Mouse (Mus musculus): ENCODE measurements around the gene Igdcc3. TPM values are rescaled to one million over a fixed set of nuclear protein-coding genes. Genes with fewer than 3 reads are reported as not detected.

Gene Igdcc3
- not detected for polyA plus RNA-seq (2012; fragmentation: generic; extraction: Trizol)

DNA sequence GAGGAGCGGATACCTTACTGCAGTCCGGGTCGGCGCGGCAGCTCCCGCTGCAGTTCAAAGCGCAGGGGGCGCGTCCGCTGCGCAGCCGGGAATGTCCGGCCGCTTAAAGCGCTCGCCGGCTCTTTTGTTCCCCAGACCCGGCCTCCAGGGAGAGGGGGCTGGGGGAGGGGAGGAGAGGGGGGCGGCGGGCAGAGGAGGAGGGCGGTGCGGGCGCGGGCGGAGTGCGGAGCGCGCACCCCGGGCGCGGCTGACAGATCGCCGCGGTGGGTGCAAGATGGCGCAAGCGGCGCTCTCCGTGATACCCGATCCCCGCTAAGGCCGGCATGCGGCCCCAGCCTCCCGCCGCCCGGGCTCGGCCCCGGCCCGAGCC, at the start of gene Igdcc3:
Igdcc3 (plus strand) TSS at position 254 of the 370 bp plus-strand sequence.

DNA sequence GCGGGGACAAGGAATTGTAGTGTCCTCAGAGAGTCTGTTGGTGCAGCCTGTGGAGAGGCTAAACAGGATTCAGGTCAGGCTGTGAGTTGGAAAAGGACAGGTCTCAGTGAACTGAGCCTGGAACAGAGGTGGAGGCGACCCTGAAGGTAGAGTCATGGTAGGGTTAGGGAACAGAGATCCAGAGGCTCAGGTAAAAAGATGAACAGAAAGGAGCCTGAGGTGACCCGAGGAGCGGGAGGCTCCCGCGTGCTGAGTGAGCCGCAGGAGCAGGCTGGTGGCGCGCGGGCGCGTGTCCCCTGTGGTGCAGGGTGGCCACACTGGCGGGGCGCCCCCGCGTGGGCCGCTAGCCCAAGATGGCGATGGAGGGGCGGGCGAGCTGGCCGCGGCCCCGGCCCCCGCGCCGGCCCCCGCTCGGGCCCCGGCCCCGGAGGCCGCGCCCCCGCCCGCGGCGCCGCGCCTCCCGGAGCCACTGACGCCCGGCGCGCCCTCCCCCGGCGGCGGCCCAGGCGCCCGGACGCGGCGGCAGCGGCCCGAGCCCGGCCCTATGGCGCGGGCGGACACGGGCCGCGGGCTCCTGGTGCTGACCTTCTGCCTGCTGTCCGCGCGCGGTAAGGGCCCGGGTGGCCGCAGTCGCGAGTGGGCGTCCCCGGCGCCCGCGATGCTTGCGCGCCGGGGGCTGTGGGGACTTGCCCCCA, 39.9 kb upstream of the Igdcc3 start, which contains the start of gene Igdcc4:
Igdcc4 (plus strand) TSS at position 496 of the 695 bp plus-strand sequence.

DNA sequence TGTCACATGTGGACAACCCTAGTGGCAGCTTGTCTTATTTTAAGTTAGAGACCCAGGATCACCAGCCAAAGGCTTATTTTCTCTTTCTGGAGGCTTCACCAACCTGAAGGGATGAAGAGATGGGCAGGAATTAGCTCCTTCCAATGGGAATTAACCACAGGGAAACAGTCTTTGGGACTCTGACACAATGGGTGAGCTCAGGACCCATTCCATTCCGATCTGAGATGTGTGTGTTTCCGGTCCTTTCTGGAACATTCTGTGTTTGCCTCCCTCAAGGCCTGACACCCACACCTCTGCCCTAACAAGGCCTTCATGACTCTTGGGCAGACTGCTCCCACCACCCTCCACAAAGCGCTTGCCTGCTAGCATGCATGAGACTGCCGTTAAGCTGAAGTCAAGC, 54.1 kb downstream of the Igdcc3 start, which contains the start of gene Parp16:
Parp16 (plus strand) TSS at position 301 of the 400 bp plus-strand sequence.

Other genes starting within 250 kb of the Igdcc3 start
- gene Slc24a1, start 189.6 kb upstream of the Igdcc3 start, polyA plus RNA-seq (2012; fragmentation: generic; extraction: Trizol), result under 1 TPM in 1 of 2 experiments, not detected in 1; 0.02 TPM
- gene Ints14, start 180.3 kb upstream of the Igdcc3 start, polyA plus RNA-seq (2012; fragmentation: generic; extraction: Trizol), result 10 to 100 TPM in 1 of 2 experiments, 1 to 10 TPM in 1; 3.6 to 17.3 TPM
- 10 to 100 TPM in 1 of 2 experiments, 1 to 10 TPM in 1; 5.0 to 22.9 TPM for gene Hacd3, start 119.5 kb upstream of the Igdcc3 start, polyA plus RNA-seq (2012; fragmentation: generic; extraction: Trizol)
- gene Dpp8, start 108.8 kb upstream of the Igdcc3 start, polyA plus RNA-seq (2012; fragmentation: generic; extraction: Trizol), result 10 to 100 TPM in 1 of 2 experiments, 1 to 10 TPM in 1; 1.2 to 11.5 TPM
- 1 to 10 TPM in 1 of 2 experiments, under 1 TPM in 1; 0.09 to 2.2 TPM for gene Igdcc4, start 39.7 kb upstream of the Igdcc3 start, polyA plus RNA-seq (2012; fragmentation: generic; extraction: Trizol)
- 1 to 10 TPM; 1.2 to 5.0 TPM for gene Parp16, start 54.2 kb downstream of the Igdcc3 start, polyA plus RNA-seq (2012; fragmentation: generic; extraction: Trizol)
- gene Cilp, start 124.0 kb downstream of the Igdcc3 start, polyA plus RNA-seq (2012; fragmentation: generic; extraction: Trizol), result under 1 TPM in 1 of 2 experiments, not detected in 1; 0.04 TPM
- 1 to 10 TPM in 1 of 2 experiments, under 1 TPM in 1; 0.75 to 9.3 TPM for gene Clpx, start 153.1 kb downstream of the Igdcc3 start, polyA plus RNA-seq (2012; fragmentation: generic; extraction: Trizol)
- 1 to 10 TPM; 4.0 to 8.4 TPM for gene Pdcd7, start 204.9 kb downstream of the Igdcc3 start, polyA plus RNA-seq (2012; fragmentation: generic; extraction: Trizol)
- gene Ubap1l, start 219.9 kb downstream of the Igdcc3 start, polyA plus RNA-seq (2012; fragmentation: generic; extraction: Trizol), result under 1 TPM in 1 of 2 experiments, not detected in 1; 0.06 TPM